Mouse (Mus musculus): ENCODE measurements around the gene Gm3402.
"Not testable (repeated sequence)": the region's sequence is repeated elsewhere in the genome, so short reads cannot be mapped to it uniquely, and the experiment has no call there.

DNA sequence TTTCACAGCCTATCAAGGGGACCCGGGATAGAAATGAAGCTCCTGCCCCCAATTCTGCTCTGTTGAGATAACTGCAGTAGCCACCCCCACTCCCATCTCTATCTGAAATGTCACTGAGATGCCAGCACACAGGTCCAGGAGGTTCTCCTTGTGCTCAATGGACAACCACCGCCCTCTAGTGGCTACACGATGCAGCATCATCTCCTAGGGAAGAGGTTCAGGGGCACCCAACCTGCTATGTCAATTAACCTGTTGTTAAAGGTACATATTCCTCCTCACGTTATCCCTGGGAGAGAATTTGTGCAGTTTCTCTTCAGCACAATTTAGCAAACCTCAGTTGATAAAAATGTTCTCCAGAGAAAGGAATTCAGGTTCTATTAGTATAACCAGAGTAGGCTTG is 34.4 kb upstream of the Gm3402 start:
- not testable (repeated sequence) for TF ChIP-seq CTCF (IDR thresholded peaks at IDR 0.05; ENCODE audit: borderline replicate concordance, control insufficient read depth, extremely low read depth, insufficient read depth, low read length, poor library complexity); POLR2A (IDR thresholded peaks at IDR 0.05; ENCODE audit: control insufficient read depth, extremely low read depth, insufficient read depth, low read length, poor library complexity)

Measured in thymus, adult 2 months (tissue).